Mouse (Mus musculus) cerebellum, postnatal 36 days (tissue): ENCODE data around the gene Adgrb3.
A peak's percentile ranks its signal among the peaks of the same experiment; 100 is the strongest.
"Not testable (repeated sequence)": the region's sequence is repeated elsewhere in the genome, so short reads cannot be mapped to it uniquely, and the experiment has no call there.

ENCODE experiments used
- DNase-seq, 2 experiments: peaks; one replicate each; pipeline ENCODE4 v3.0.0; 2021 to 2022; ENCODE audit warnings: mixed read lengths in 2 of 2

Adgrb3 gene

DNA sequence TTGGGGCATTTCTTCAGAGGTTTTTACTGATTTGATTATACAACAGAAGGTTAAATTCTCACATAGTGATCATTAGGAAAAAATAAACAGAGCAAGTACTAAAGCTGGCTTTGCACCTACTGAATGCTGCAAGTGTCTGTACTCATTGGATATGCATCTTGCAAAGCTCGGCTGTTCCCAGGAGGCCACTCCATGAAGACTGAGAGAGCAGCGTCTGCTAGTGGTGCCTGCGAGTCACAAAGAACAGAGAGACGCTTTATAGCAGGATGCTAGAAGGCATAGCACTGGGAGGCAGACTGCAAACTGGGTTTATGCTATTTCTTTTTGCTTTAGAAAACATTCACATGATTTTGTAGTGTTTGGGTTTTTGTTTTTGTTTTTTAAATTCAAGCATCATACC lies 325.2 kb downstream of the Adgrb3 start:
- DNase-seq: peak in 1 of 2 experiments; percentile 13

DNA sequence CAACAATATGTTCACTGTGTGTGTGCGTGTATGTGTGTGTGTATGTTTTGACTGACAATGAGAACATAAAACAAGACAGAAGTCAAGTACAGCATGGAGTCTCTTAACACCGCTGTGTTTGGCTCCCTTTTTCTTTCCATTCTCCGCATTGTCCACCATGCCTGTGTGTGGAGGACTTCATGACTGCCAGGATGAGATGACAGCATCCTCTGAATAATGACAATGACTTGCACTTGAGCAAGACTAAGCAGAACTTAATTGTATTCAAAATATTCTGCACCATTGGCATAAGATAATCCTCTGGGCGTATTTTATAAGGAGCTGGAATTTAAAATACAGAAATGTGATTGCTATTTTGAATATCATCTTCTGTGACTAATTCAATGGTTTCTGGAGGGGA lies 326.0 kb downstream of the Adgrb3 start:
- DNase-seq: no peak

DNA sequence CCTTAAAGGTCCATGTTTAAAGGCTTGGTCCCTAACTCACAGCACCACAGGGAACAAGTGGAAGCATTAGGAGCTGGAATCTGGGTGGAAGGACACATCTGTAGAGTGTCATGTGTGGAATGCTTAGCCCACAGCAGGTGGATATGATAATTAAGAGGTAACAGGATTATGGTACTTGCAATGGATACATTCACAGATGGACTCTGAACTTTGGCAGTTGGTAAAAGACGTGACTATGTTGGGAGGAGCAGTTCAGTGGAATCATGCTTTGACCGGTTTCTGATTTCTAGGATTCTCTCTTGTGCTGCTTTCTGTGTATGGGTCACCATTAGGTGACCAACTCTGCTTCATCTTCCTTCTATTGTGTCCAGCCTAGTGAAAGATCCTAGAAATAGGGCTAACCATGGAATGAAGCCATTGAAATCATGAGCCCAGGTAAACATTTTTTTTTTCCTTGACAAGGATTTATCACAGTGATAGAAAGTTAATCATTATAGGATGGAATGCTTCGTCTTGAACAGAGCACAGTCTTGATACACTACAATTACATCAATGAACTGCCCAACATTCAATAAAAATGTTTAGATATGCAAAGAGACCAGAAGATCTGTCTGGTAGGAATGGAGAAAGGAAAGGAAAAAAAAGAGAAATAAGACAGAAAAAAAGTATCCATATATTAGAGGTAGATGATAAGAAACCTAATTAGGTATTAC lies 334.1 kb downstream of the Adgrb3 start:
- DNase-seq: no peak

DNA sequence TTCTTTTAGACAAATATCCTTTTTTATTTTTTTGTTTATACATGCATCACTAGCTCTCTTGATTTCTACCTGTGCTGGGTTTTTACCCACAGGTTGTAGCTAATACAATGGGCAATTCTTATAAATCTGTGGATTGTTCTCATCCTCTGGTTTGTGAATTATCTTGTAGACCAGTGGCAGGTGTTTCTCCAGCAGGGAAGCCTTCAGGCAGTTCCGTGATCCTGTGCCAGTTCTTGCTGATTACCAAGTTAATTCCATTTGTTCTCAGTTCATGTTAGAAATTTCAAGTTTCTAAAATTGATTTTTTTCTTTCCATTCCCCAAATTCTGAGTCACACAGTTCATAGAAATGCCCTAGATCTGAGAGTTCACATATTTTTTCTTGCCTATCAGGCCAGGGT lies 338.0 kb downstream of the Adgrb3 start:
- peak; percentile 21 to 29 for DNase-seq

DNA sequence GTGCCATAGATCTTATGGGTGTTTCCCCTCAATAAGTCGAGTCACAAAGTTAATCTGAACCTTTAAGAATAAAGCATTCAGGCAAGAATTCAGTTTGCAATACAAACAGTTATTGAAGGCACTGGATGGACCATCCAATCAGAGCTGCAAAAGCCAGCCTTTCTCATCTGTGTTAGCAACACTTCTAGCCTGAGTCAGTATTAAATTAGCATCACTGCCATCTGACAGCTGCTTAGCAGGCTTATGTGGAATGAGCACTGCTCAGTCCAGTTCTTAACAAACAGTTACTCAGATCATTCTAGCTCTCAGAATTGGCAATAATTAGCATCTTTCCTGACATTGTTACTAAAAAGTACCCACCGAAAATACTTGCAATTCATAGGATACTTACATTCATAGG lies 339.3 kb downstream of the Adgrb3 start:
- DNase-seq: no peak

DNA sequence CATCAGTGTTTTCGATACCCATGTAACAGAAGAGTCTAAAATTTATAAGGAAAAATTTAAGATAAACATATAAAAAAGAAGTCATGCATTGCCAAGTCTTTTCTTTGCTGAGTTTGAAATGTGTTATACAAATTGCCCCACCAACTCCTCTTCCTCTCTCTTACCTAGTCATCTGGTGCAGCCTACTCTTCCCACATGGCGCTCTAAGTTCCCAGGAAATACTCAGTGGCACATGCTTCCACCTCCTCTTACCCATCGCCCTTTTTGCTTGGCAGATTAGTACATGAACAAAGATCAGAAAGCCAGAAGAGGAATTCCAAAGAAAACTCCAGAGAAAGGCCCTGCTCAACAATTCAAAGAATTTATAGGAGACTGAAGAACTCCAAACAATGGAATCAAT lies 353.8 kb downstream of the Adgrb3 start:
- DNase-seq: no peak

DNA sequence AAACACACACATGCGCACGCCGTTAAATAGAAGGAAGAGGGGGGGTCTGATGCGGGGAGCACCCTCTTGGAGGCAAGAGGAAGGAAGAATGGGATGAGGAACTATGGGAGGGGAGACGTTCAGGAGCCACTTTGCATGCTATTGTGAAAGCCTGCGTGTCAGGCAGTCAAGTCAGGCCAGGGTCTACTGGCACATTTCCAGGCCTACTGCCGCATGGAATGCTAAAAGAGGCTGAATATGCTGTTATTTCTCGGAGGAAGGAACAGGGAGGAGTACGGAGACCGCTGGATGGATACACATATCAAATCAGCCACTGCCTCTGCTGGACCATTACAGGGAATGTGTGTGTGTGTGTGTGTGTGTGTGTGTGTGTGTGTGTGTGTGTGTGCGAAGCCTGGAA lies 355.0 kb downstream of the Adgrb3 start:
- peak; percentile 8 to 9 for DNase-seq

DNA sequence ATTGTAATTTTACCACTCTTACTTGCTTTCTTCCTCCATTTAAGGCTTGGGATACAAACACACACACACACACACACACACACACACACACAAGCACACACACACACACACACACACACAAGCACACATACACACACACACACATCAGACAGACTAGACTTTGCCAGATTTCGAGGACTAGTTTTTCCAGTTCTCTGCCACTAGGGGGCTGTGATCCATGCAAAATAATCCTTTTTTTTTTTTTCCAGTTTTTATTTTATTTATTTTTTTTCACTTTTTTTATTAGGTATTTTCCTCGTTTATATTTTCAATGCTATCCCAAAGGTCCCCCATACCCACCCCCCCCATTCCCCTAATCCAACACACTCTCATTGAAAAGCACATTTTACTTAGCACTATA lies 357.9 kb downstream of the Adgrb3 start:
- DNase-seq: not testable (repeated sequence)

DNA sequence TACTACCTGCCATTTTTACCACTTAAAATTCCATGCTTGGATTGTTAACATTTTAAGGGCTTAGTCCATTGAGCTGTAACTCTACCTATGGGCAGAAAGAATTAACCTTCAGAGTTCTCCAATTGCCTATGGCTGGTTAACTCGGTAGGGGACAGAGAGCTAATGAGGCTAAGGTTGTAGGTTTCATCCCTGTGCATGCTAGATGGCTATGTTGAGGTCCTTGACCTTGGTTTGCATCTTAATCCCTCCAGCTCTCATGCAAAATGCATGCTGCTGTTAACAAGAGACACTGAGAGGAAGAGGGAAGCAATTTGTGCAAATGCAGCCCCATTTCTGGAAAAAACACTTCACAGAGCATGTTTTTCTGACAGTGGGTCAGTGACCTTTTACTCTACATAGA lies 366.9 kb downstream of the Adgrb3 start:
- no peak for DNase-seq

DNA sequence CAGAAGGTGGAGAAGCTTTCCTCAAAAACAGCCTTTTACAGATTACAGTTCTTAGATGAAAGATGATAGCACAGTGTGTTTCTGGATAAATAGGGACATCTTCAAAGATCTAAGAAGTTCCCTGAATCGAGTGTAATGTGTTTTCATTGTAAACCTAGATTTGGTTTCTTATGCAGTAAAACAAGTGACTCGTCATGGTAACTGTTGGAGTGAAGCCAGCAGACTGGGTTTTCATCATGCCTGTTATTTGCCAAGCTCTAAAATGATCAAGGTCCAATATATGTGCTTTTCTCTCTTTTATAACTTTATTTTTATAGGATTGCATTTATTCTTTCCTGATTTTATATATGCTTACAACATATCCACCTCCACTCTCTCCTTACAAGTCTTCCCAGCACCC lies 394.0 kb downstream of the Adgrb3 start:
- DNase-seq: no peak

DNA sequence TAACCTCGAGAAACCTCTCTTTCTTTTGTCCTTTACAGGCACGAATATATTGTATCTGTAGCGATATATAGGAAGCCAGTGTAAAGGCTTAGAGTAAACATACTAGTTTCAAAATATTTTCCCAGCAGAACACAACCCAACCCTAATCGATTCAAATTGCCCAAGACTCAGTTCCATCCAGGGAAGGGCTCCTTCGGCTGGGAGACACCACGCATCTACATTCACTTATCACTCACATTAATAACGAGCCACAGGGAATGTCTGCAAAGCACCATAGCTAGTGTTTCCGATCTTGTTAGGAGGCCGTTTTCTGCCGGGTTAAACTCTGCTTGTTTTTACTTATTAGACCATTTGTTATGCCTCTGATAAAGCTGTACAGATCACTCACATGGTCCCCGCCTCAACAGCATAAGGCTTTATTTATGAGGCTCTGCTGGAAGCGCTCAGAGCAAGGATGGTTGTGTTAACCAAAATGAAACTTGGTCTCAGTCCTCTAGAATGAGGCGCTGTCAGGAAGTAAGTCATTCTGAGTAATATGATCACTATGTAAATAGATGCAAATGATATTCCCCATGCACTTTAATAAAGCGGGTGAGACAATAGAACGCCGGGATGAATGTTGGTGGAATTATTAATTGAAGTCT lies 399.2 kb downstream of the Adgrb3 start:
- DNase-seq: no peak

DNA sequence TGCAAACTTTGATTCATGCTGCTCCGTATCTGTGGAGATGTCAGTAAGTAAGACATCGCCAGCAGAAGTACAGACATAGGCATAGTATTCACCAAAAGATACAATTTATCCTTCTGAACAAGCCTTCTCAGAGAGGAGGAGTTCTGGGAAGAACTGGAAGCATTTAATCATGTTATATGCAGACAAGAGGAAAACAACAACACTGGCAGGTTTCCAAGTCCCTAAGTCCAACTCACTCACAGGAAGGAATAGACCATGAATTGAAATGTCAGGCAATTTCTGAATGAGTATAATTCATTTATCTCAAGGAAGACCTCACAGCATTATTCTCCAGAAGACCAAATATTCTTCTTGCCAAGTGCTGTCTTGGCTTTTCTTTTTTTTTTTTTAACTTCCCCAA lies 408.8 kb downstream of the Adgrb3 start:
- DNase-seq: no peak

DNA sequence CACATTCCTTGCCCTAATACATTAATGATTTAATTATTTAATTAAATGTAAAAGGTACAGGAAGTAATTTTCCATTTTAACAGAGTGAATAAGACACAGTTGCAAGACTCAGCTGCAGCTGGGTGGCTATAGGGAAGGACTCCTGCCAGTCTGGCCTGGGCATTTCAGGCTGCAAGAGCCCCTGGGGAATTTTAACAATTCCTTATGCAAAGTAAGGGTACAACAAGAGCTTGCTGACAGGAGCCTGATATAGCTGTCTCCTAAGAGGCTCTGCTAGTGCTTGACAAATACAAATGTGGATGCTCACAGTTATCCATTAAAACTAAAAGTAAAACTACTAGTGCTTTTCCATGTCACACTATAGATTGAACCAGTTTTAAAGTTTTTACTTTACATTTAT lies 410.1 kb downstream of the Adgrb3 start:
- no peak for DNase-seq

DNA sequence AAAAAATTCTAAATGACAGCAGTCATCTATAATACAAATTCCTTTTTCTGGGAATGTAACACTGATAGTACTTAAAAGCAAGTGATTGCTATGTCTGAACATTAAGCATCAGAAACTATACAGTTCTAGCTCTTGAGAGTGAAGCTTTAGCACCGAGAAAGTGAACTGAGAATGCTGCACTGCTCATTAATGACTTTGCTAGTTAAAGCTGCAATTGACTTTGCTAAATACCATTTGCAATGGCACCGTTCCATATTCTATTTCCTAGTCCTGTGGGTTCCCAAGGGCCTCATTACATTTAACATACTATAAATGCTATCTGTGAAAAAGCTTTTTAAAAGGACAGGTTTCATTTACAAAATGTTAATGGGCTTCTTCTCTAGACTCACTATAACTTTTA lies 414.4 kb downstream of the Adgrb3 start:
- DNase-seq: no peak

DNA sequence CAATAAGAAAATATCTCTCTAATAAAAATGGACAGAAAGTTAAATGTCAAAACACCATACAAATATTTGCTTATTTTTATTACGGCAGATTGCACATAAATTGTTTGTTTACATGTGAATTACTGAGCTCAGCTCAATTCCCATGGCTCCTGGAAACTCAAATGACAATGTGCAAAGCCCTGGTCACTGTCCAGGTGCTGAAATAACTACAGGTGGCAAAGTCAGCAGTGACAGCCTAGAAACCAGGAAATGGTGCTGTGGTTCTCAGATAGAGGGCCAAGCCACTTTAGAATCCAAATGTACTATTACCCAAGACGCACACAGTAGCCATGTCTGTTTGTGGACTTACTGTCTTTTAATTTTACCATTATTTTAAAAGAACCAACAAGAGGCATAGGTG lies 465.3 kb downstream of the Adgrb3 start:
- peak; percentile 29 to 31 for DNase-seq

DNA sequence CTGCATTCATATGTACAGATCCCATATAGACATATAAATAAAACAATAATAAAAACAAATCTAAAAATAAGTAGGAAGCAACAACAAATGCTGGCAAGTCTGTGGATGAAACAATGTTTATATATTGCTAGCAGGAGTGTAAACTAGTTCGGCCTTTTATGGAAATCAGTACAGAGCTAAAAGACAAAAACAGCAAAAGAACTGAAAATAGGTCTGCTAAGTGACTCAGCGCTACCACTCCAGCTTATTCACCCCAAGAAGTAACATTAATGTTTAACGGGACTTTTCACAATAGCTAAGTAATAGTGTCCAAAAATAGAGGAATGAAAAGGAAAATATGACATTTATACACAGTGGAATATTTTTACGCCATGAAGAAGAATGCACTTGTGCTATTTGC lies 471.0 kb downstream of the Adgrb3 start:
- DNase-seq: no peak

DNA sequence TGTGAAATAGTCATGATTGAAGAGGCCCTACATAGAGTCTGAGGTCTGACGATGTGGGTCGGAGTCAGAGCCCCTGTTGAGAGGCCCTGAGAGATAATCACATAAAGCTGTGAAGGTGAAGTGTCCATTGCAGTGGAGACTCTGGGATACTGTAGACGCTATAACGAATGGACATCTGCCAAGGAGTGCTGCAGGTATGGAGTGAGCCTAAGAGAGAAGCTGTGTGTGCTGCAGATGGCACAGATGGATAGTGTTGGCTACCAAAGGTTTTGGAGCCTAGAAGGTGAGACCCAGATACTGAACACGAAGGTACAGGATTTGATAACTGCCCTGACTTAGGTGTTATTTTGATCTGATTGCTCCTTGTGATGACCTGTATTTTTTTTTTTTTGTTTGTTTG lies 474.0 kb downstream of the Adgrb3 start:
- peak; percentile 22 to 33 for DNase-seq

DNA sequence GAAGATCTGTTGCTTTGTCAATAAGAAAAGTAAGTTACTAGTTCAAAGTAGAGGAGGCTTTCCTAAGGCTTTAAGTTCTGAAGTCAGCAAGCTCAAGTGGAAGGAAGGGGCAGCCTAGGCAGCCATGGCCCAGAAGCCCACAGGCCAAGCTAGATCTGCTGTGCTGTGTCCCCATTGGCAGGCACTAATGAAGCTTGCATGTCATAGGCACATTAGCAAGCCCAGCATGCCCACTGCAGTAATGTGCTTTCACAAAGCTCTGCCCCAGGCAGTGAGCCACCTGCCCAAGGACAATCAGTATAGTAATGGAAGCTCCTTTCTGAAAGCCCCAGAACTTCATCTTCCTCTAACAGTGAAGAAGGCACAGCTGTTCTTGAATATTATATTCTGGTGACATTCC lies 484.6 kb downstream of the Adgrb3 start:
- no peak for DNase-seq

DNA sequence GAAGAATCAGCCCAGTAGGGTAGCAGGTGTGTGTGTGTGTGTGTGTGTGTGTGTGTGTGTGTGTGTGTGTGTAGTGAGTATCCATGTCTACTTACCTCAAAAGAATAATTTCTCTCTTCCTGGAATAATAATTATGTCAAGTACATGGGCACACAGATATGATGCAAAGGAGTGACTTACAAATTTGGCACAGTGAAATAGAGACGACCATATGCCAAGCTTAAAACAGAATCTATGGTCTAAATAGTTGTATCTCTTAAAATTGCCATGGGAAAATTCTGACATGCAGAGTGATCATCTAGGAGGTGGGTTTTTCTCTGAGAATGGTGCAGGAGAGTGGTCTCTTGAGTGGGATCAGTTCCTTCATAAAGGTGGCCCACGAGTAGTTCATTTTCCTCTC lies 504.1 kb downstream of the Adgrb3 start:
- no peak for DNase-seq

DNA sequence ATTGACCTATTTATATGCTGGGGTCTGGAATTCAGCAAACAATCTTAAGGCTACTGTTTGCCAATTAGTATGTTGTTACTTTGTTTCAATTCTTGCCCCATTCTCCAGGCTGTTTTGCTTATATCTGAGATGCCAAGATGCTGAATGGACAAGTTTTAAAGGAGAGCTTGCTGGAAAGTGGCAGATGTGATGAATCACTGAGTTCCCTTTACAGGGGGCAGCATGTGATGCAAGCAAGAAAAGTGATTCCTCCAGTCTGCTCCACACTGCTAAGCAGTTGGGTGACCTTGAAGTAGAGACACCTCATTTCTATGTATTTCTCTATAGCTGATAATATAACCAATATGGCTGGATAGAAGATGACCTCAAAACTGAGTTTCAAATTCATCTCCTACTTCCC lies 512.4 kb downstream of the Adgrb3 start:
- no peak for DNase-seq

DNA sequence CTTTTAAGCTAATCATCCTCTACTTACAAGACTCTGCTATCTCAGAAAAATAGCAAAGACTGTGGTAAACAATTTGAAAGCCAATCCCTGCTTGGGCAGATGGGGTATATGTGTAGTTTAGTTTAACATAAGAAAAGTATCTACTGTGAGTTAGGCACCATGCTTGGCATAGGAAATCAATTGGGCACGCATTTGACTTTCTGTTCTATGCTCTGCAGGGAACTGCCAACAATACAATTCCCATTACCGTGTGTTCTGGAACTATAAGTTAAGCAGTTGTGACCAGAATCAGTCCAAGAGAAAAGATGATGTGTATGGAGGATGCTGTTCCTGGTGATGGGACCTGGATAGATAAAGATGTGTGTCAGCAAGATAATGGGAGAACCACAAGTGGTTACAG lies 517.2 kb downstream of the Adgrb3 start:
- DNase-seq: no peak

DNA sequence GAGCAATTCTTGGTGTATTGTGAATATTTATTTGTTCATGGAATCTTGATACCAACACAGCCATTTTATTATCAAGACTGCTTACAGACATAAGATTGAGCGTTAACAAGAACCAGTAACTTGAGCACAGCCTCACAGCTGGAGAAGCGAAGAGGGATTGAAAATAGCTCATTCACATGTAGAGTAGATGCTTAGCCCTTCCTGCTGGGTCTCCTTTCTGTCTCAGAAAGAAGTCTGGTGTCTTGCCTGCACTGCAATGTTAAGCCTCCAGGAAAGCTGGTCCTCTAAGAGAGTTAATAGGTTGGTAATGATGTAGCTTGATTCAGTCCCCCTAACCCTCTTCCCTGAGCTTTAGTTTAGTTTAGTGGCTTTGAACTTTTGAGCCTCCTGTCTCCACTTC lies 519.4 kb downstream of the Adgrb3 start:
- DNase-seq: no peak

DNA sequence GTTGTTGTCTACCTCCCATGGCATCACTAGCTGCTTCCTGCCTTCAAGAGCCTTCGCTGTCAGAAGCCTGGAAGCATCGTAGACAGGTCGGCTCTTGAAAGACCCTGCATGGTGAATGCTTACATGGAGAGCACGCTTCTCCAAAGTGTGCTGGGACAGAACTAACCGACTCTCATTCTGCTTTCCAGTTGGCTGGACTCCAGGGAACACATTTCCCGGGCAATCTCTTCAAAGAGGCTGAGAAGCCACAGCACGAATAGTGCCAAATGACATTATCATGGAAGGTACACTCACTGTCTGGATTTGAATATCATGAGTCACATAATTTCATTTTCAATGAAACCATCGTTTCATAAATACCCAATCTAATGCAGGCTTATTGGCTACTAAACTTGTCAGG lies 548.0 kb downstream of the Adgrb3 start:
- peak; percentile 31 to 51 for DNase-seq

DNA sequence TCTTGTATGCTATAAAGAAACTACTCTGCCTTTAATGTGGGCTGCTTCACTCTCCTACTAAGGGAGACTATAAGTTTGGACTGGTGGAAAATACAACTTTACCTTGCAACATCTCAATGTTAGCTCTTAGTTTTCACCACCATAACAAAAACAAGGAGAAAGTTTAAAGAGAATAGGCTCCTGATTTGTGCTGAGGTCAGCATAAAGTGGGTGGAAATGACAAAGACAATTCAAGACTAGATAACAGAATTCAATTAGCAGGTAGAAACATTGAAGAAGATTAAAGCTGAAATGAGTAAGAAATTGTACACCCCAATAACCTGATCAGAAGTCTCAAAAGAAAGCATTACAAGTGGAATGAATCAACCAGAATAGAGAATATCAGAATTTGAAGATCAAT lies 578.9 kb downstream of the Adgrb3 start:
- DNase-seq: no peak

DNA sequence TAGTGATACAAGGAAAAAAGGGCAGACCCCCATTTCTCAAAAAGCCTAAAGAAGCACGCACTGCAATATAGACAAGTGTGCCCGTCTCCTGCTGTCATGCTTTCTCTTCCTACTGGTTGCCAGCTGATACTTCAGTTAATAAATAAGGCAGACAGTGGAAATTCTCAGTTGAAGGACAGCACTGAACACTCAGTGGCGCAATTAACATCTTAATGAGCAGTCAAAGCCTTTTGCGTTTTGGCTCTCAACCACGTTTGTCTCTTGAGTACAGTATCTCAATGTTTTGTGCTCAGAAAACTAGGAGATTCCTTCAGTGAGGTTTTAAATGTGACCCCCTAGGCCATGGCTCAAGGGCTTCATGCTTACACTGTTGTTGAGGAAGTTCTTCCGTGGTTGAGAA lies 587.1 kb downstream of the Adgrb3 start:
- no peak for DNase-seq
